Mouse (Mus musculus) cerebellum, adult (tissue): Measurements from ENCODE around the gene Gtf3c5.

Source experiments
- ATAC-seq: cut with Nextera tagmentation; 2 replicates; pipeline ENCODE4 v1.9.2; 2017; ENCODE audit warnings: mild to moderate bottlenecking, moderate library complexity, mixed read lengths; ENCODE audit not compliant: insufficient number of reproducible peaks, low FRiP score, low TSS enrichment

Gene Gtf3c5

GRCm38 (mm10) chr2:28583651-28584050 lies at the start of gene Gtf3c5:
Gene Gtf3c5, minus strand, starts transcription at chr2:28583751.
- no peak for ATAC-seq

- no peak for ATAC-seq
Observed at GRCm38 (mm10) chr2:28633136-28633535, 49.6 kb upstream of the Gtf3c5 start.

- ATAC-seq: no peak
Observed at GRCm38 (mm10) chr2:28632626-28633025, 49.1 kb upstream of the Gtf3c5 start.

GRCm38 (mm10) chr2:28629911-28630381 lies 46.4 kb upstream of the Gtf3c5 start:
- ATAC-seq: no peak

GRCm38 (mm10) chr2:28628053-28628452 lies 44.5 kb upstream of the Gtf3c5 start:
- ATAC-seq: no peak

GRCm38 (mm10) chr2:28626038-28626437 lies 42.5 kb upstream of the Gtf3c5 start:
- ATAC-seq: no peak

GRCm38 (mm10) chr2:28624870-28625269 lies 41.3 kb upstream of the Gtf3c5 start:
- no peak for ATAC-seq

- no peak for ATAC-seq
Observed at GRCm38 (mm10) chr2:28622521-28623124, 39.1 kb upstream of the Gtf3c5 start.

GRCm38 (mm10) chr2:28621664-28622171 lies 38.2 kb upstream of the Gtf3c5 start, which contains the start of gene Gfi1b:
Gene Gfi1b, minus strand, starts transcription at chr2:28621982.
- no peak for ATAC-seq

- ATAC-seq: no peak
Observed at GRCm38 (mm10) chr2:28621111-28621510, 37.6 kb upstream of the Gtf3c5 start.

- no peak for ATAC-seq
Observed at GRCm38 (mm10) chr2:28620522-28620921, 37.0 kb upstream of the Gtf3c5 start.

- ATAC-seq: no peak
Observed at GRCm38 (mm10) chr2:28619369-28619768, 35.8 kb upstream of the Gtf3c5 start.

- no peak for ATAC-seq
Observed at GRCm38 (mm10) chr2:28618777-28619336, 35.3 kb upstream of the Gtf3c5 start.

GRCm38 (mm10) chr2:28617498-28618486 lies 34.2 kb upstream of the Gtf3c5 start:
- ATAC-seq: no peak

- ATAC-seq: no peak
Observed at GRCm38 (mm10) chr2:28616874-28617273, 33.3 kb upstream of the Gtf3c5 start.

GRCm38 (mm10) chr2:28616358-28616757 lies 32.8 kb upstream of the Gtf3c5 start:
- ATAC-seq: no peak

GRCm38 (mm10) chr2:28613599-28613998 lies 30.0 kb upstream of the Gtf3c5 start:
- no peak for ATAC-seq

- no peak for ATAC-seq
Observed at GRCm38 (mm10) chr2:28612436-28613063, 29.0 kb upstream of the Gtf3c5 start.

GRCm38 (mm10) chr2:28611407-28611787 lies 27.8 kb upstream of the Gtf3c5 start:
- ATAC-seq: no peak

GRCm38 (mm10) chr2:28610716-28611406 lies 27.3 kb upstream of the Gtf3c5 start:
- ATAC-seq: no peak
